Mouse (Mus musculus): ENCODE results near the gene Prkca.

DNA sequence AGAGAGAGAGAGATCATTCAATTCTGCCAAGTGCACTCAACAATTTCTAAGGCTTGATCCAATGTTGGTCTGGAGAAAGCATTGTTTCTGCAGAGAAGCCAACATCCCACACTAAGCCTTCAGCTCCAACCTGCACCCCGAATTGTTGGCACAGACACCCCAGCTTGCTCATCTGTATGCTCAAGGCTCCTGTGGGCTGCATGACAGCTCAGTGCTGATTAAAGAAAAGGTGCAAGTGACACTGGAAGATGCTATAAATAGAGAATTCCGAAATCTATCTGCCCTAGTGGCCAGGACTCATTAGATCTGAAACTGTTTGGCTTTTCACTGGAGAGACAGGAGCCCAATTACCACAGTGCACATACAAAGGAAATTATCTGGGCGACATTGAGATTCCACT is 207.4 kb downstream of the Prkca start:
- TF ChIP-seq CTCF (IDR thresholded peaks at IDR 0.05; ENCODE audit: control insufficient read depth, insufficient read depth, insufficient replicate concordance, low read depth, low read length) (no peak), POLR2A (IDR thresholded peaks at IDR 0.05; ENCODE audit: control insufficient read depth, low read depth, low read length) (no peak)
